Mouse (Mus musculus) liver, embryonic 14.5 days (tissue): ENCODE measurements at regions not wholly inside any gene's neighbourhood (a gene's known extent, or its start where the extent isn't known, plus 50 kb on each side); places are given as distances from the start of the nearest gene placed in this dataset.

ENCODE experiments used
- CTCF ChIP-seq: IDR thresholded peaks from 2 replicates; pipeline ENCODE4 v1.5.1; 2016; ENCODE audit warnings: antibody characterized with exemption, low read depth, control low read depth
- EP300 ChIP-seq: IDR thresholded peaks from 2 replicates; pipeline ENCODE4 v1.6.1; 2016; ENCODE audit warnings: antibody characterized with exemption, low read depth

DNA sequence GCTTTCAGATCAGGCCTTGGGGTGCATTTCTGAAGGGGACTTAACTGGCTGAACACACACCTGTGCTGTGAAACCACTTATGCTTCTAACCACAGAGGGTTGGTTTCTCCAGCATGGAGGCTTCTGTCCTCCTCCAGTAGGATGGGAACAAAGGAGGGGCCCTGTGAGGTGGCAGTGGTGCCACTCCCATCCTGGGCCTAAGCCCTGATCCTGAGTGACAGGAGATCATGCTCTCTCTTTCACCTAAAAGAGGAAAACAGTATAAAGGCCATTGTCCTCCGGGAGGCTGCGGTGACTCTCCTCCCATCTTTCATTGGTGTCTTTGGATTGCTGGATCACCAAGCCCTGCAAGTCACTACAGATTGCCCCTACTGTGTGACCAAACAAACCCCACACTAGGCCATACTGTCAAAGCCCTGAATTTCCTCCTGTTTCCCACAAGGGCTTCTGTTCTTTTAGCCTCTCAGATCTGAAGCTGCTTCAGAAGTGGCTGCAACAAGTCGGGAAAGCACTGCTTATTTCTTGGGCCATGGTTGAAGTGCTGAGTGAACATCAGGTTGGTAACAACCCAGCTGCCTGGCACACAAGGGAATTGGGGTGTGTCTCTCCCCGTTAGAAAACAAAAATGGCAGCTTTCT is 175.4 kb upstream of the Camk1g start:
- TF ChIP-seq CTCF (no peak), EP300 (no peak)
